Mouse (Mus musculus) MEL-GATA-1-ER (cell line): ENCODE measurements around the gene Suz12.
"Not testable (repeated sequence)": the region's sequence is repeated elsewhere in the genome, so short reads cannot be mapped to it uniquely, and the experiment has no call there.

Experiments used
- DNase-seq: peaks from one replicate; pipeline ENCODE4 v3.0.0-alpha.2; 2012; ENCODE audit warnings: low read depth; ENCODE audit errors: extremely low read depth

Gene Suz12

GRCm38 (mm10) chr11:79992035-79992591 is 793 bp upstream of the Suz12 start:
- DNase-seq, result peak; percentile 26

DNA sequence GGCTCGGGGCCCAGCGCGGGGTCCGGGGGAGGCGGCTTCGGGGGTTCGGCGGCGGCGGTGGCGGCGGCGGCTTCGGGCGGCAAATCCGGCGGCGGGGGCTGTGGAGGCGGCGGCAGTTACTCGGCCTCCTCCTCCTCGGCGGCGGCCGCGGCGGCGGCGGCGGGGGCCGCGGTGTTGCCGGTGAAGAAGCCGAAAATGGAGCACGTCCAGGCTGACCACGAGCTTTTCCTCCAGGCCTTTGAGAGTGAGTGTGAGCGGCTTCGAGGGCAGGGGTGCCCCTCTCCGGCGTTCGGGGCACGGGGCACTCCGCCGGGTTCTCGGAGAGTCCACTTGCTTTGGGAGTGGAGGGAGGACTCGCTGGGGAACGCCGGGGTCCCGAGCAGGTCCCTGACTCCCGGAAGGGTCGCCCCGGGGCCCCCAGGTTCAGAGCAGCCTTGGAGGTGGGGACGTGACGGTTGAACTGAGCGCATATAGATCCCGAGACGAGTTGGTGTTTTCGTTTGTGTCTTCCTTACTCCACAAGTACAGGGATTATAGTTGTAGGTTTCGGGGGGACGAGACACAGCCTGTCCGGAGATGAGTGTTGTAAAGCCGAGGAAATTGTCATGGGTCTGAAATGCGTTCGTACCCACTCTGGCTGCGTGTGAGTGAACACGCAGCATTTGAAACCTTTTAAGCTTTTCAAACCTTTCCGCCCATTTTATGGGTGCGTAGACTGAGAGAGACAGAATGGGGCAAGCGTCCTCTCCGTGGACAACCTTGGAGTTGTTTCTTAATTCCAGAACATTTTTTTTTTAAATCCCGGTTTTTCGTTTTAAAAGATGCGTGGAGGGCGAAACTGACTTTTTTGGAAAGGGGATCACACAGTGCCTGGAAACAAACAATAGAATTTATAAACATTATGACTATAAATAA is 707 bp downstream of the Suz12 start:
- DNase-seq, result peak; percentile 35

DNA sequence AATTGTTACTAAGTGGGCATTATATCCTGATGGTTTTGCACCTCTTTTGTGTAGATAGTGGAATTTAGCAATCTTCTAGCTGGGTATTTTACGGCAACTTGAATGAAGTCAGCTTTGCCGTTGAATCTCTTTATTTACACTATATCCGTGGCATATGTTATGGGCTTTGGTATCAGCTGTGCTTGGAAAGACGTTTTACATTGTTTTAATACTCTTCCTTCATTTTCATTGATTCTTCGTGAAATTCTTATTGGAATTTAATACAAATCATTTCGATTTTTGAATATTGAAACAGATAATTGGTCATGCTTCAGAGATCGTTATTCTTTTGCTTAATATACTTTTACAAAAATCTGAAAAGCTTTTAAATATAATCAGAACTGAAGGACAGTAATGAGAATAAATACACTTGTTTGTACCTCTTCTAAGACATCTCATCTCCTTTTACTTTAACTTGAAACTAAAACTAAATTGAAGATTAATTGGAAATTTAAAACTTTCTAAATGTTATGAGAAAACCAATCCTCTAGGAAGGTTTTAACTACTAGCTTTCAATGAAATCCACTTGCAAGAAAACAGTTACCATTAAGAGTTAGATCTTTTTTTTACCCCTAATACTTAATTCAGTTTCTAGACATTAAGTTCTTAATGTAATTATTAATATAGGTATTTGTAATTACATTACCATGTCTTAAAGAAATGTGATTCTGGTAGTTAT is 1.5 kb downstream of the Suz12 start:
- peak; percentile 14 for DNase-seq

GRCm38 (mm10) chr11:80016533-80016932 is 23.6 kb downstream of the Suz12 start:
- not testable (repeated sequence) for DNase-seq

GRCm38 (mm10) chr11:80019792-80020191 is 26.9 kb downstream of the Suz12 start:
- DNase-seq, result no peak

GRCm38 (mm10) chr11:80021306-80021705 is 28.4 kb downstream of the Suz12 start:
- DNase-seq, result no peak

GRCm38 (mm10) chr11:80037495-80037894 is 44.6 kb downstream of the Suz12 start:
- DNase-seq, result no peak

DNA sequence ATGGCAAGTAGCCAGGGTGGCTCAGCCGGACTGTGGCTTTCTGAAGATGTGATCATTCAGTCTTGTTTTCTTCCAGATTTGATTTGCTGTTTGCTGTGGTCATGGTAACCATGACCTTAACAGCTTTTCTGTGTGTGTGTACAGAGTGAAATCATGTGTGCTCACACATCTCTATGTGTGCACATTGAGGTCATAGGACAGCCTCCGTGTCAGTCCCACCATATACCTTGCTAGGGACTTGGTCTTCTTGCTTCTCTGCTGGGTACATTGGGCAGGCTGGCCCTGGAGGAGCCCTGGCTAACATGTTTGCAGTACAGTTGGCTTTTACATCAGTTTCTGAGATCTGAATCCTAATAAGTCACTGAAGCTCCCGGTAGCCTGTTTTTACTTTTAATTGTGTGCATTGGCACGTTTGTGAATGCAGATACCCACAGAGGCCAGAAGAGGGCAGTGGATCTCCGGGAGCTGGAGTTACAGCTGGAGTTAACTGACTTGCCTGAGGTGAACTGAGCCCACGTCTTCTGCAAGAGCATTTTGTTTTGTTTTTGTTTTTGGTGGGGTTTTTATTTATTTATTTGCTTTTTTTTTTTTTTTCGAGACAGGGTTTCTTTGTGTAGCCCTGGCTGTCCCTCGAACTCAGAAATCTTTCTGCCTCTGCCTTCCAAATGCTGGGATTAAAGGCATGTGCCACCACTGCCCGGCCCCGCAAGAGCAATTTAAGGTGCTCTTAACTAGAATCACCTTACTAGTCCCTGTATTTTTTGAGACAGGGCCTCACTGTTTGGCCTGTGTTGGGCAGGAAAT is 49.9 kb downstream of the Suz12 start:
- peak; percentile 30 for DNase-seq

DNA sequence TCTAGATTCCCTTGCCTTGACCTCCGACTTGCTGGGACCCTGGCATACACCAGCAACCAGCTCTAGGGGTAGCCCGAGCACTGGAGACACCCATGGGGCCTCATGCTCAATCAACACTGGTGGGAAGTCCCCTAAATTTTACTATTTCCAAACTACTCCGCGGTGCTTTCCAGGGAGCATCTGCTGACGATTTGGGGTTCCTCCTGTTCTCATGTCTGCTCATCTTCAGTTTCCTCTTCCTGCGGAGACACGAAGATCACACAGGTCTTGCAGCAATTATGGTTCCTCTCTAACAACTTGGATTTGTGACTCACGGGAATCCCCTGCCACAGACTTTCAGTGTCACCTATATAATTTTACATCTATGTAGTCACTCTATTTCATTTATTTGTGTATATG is 50.5 kb downstream of the Suz12 start:
- DNase-seq, result no peak

DNA sequence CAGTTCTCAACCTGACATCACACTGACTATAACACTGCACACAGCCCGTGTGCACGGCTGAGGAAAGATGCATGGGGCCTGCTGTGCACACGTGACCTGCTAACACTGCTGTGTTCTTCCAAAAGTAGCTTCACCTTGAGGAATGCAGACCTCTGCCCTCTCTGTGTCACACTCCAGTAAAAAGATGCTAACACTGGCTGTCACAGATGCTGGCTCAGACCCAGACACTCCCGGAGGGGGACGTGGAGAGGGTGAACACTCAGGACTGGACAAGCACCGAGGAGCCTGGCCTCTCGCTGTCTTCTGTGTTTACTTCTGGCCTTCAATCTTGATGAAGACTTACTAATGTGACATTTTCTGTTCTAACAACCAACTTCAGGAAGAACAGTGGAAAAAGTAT is 54.0 kb downstream of the Suz12 start:
- no peak for DNase-seq

DNA sequence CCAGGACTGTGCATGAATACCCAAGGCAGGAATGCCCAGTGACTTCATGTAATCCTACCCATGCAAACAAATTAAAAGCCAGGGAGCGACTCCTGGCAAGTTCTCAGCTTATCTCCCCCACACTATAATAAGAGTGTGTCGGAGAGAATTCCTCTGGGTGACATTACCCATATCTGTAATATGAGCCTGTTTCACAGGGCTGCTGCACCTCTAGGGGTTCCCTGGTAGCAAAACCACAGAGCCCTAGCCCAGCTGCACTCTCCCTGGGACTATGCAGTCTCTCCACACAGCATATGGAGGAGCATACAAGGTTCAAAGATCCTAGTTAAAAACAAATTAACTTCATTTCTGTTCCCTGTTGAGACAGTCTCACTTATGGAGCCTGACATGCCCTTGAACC is 57.2 kb downstream of the Suz12 start:
- DNase-seq, result no peak

DNA sequence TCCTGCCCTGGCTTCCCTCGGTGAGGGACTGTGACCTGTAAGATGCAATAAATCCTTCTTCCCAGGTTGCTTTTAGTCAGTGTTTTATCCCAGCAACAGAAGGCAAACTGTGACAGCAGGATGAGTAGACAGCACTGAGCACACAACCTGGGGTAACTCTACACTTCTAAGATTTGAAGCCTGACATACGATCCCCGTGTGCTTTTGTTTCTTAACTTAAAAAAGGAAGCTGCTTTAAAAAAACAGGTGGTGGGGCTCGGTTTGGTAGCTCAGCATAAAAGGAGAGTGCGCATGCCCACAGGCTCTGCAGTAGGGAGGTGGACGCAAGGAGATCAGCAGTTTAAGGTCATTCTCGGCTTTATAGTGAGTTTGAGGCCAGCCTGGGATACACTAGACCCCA is 59.5 kb downstream of the Suz12 start:
- no peak for DNase-seq

GRCm38 (mm10) chr11:80053171-80053570 is 60.3 kb downstream of the Suz12 start:
- DNase-seq, result no peak

DNA sequence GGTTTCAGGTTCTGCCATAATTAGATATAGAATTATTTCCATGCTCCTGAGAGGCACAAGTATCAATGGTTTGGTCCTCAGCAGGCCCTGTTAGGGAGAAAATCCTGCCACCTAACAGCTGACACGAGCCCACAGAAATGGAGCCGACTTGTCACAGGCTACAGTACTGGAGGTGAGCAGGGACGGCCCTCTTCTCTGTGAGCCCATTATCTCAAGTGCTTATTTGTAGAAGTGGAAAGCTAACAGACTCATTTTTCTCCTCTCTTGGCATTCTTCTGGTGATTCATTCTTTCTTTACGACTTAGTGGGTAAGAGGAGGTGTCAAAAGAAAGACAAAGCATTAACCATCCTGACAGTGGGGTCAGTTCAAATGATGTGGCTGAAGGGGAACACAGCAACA is 61.8 kb downstream of the Suz12 start:
- DNase-seq, result no peak

DNA sequence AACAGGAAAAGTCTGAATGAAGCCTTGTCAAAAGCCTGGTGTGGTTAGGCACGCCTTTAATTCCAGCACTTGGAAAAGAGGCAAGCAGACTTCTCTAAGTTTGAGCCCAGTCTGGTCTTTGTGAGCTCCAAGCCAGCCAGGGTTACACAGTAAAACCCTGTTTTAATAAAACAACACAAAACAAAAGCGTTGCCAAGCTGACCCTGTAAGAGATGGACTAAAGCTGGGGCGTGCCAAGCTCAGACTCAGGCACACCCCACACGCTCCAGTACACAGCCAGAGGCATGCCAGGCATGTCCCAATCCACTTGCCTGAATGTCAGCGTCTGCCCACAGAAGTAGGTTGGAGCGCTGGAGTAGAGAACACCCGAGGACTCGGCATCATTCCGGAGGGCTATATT is 63.2 kb downstream of the Suz12 start:
- DNase-seq, result no peak

DNA sequence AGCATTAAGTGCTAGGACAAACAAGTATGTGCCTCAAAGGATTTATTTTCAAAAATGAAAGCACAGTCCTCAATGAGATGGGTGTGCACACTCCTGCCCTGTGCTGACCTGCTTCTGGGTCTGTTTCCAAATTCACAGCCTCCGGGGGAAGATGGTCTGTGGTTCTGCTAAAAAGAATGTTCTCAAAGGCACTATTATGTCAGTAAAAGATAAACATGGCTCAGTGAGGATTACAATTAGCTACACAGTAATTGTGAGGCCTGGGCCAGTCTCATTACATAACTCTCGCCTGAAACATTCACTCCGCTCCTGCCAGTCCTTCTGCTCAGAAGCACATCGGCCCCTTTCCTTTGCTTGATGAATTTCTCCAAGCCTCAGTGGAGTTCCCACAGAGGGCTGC is 69.3 kb downstream of the Suz12 start:
- no peak for DNase-seq

DNA sequence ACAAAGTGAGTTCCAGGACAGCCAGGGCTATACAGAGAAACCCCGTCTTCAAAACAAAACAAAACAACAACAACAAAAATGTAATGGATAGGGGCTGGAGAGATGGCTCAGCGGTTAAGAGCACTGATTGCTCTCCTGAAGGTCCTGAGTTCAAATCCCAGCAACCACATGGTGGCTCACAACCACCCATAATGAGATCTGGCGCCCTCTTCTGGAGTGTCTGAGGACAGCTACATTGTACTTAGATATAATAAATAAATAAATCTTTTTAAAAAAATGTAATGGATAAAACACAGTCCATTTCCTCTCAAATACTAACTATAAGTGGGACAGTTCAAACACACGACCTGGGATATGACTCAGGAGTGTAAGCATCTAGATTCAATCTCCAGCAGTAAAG is 73.5 kb downstream of the Suz12 start:
- not testable (repeated sequence) for DNase-seq

DNA sequence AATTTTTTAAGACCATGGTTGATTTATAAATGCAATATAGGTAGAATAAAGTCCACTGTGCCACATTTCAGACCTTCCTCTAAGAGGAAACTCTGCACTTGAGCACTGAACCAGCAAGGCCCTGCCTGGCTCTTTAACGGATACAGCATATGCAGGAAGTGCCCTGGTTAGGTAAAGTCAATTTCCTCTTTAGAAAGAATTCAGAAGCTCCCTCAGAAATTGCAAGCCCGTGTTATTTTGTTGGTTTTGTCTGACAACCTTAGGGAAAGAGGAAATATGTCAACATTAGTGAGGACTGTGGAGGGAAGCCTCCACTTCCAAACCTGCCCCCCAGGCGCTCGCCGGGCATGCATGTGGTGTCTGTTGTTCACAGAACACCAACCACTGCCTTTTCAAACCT is 74.7 kb downstream of the Suz12 start:
- DNase-seq, result no peak

DNA sequence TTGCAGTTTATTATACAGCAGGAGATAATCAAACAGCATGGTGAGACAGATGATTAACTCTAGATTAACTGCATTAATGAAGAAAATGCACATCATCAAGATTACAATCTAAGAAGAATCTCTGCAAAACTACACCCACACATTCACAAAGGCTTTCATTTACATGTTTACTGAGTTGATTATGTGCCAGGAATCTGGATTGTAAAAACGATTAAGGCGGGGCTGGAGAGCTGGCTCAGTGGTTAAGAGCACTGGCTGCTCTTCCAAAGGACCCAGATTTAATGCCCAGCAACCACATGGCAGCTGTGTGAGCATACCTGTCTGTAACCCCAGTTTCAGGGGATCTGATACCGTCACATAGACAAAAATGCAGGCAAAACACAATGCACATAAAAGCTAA is 76.9 kb downstream of the Suz12 start:
- DNase-seq, result no peak

GRCm38 (mm10) chr11:80071039-80071438 is 78.1 kb downstream of the Suz12 start:
- DNase-seq, result no peak

DNA sequence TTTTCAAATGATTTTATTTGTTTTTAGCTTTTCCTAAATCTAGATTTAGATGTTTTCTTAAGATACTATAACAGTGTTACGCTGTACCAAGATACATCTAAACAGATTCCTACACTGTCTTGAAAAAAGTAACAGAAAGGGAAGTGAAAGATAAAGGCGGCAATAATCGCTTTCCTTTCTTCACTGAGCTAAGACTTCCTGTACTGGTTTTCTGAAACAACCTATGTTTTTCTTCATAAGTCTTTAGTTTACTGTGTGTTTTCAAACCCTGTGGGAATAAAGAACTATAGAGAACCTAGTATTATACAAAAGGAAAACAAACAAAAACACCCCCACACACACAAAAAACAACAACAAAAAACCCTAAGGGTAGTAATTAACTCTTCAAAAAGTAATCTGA is 79.5 kb downstream of the Suz12 start:
- DNase-seq, result peak; percentile 27
